Mouse (Mus musculus) ES-E14 (cell line): ENCODE results near the gene Pard6b. TPM values are rescaled to one million over a fixed set of nuclear protein-coding genes. Genes with fewer than 3 reads are reported as not detected.

Source experiments
- DNase-seq: peaks from one replicate; pipeline ENCODE4 v3.0.0-alpha.2; 2013; ENCODE audit warnings: low read depth, low spot score
- H3K27ac ChIP-seq: 2 replicates; pipeline ENCODE4 v1.5.1; 2012; ENCODE audit warnings: low read depth, mild to moderate bottlenecking, low read length, moderate library complexity, mixed read lengths; ENCODE audit not compliant: poor library complexity, insufficient read depth, severe bottlenecking
- H3K36me3 ChIP-seq: 2 replicates; pipeline ENCODE4 v1.6.1; 2012; ENCODE audit warnings: mild to moderate bottlenecking, low read length, moderate library complexity, mixed read lengths; ENCODE audit not compliant: control insufficient read depth, poor library complexity, insufficient read depth, severe bottlenecking
- H3K4me1 ChIP-seq, 2 experiments: fragments of 150-350 bp in 1 of 2; sonication (generic) in 1 of 2; 2 replicates each; pipeline ENCODE4 v1.6.1; 2012; ENCODE audit warnings: low read length in 2 of 2, mild to moderate bottlenecking in 1 of 2, mixed read lengths in 1 of 2; ENCODE audit not compliant: control insufficient read depth in 2 of 2, insufficient read depth in 2 of 2, poor library complexity in 1 of 2
- H3K4me3 ChIP-seq, 2 experiments: fragments of 150-350 bp in 1 of 2; sonication (generic) in 1 of 2; 2 replicates each; pipeline ENCODE4 v1.5.1; 2012; ENCODE audit warnings: low read length in 2 of 2, low read depth in 1 of 2, mild to moderate bottlenecking in 1 of 2, mixed read lengths in 1 of 2; ENCODE audit not compliant: insufficient read depth in 1 of 2, poor library complexity in 1 of 2, severe bottlenecking in 1 of 2
- H3K9ac ChIP-seq: 2 replicates; pipeline ENCODE4 v1.6.1; 2012; ENCODE audit warnings: low read depth, mild to moderate bottlenecking, low read length, mixed read lengths; ENCODE audit not compliant: poor library complexity, insufficient read depth, severe bottlenecking
- H3K9me3 ChIP-seq: fragments of 150-350 bp; sonication (generic); 2 replicates; pipeline ENCODE4 v1.6.1; 2012; ENCODE audit warnings: low read depth, mild to moderate bottlenecking, low read length; ENCODE audit not compliant: control insufficient read depth, insufficient read depth
- CHD2 ChIP-seq: IDR thresholded peaks from 2 replicates; pipeline ENCODE4 v1.6.1; 2014; ENCODE audit warnings: mild to moderate bottlenecking, low read depth, low read length, inconsistent platforms
- HCFC1 ChIP-seq: IDR thresholded peaks from 2 replicates; pipeline ENCODE4 v1.6.1; 2012; ENCODE audit warnings: low read length, inconsistent platforms, borderline replicate concordance; ENCODE audit not compliant: insufficient read depth
- MAFK ChIP-seq: IDR thresholded peaks from 2 replicates; pipeline ENCODE4 v1.6.1; 2014; ENCODE audit warnings: mild to moderate bottlenecking, low read depth, low read length, inconsistent platforms; ENCODE audit not compliant: insufficient read depth
- ZC3H11A ChIP-seq: IDR thresholded peaks from 2 replicates; pipeline ENCODE4 v1.6.1; 2012; ENCODE audit warnings: low read depth, mild to moderate bottlenecking, inconsistent platforms, low read length, borderline replicate concordance
- ZNF384 ChIP-seq: IDR thresholded peaks from 2 replicates; pipeline ENCODE4 v1.6.1; 2012; ENCODE audit warnings: low read depth, low read length, inconsistent platforms
- in situ Hi-C, 2 experiments: fragments of 600-800 bp; cut with MboI; formaldehyde crosslinking; loops; one replicate each; pipeline ENCODE4 v1.15.1; 2025; ENCODE audit warnings: low sequenced_read_pairs in 2 of 2, inconsistent platforms in 1 of 2; ENCODE audit not compliant: unreplicated experiment in 2 of 2
- total RNA-seq: library from RNA; depleted of rRNA; stranded (reverse); fragments of 300-350 nt; gene quantifications from 2 replicates; pipeline ENCODE4 v1.2.3, GENCODE M21; 2012

The Pard6b gene
- total RNA-seq, 1 experiment = 15.3 TPM

DNA sequence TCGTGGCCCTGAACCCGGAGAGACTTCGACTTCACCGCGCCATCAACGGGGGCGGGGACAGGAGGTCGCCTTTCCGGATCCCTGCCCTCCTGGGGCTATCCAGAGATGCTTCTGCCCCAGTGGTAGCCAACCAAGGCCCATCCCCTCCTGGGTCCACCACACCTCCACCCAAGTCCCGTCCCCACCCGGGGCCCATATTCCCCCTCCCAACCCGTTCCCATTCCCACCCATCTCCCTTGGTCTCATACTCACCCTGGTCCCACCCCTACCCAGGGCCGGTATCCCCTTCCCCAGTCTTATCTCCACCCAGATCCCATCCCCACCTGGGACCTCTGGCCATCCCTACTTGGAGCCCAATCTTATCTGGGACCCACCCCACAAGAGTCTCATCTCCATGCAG is 36.7 kb downstream of the Pard6b start:
- in situ Hi-C loops = no loop called here
- no peak for DNase-seq
- H3K4me1 ChIP-seq = peaks cover 6 to 40% of the 10 kb centered on the region in 2 experiments
- H3K9ac ChIP-seq = peak overlapping the region; percentile 92
- H3K9me3 ChIP-seq = no peaks in the 10 kb centered on the region
- TF ChIP-seq ZNF384 (no peak), CHD2 (no peak), MAFK (no peak), ZC3H11A (no peak), HCFC1 (no peak)
- H3K27ac ChIP-seq = peak overlapping the region; percentile 54; the same call in 1 of the 2 replicates
- H3K36me3 ChIP-seq = no peaks in the 10 kb centered on the region
- H3K4me3 ChIP-seq = peak overlapping the region; percentile 57 to 87

DNA sequence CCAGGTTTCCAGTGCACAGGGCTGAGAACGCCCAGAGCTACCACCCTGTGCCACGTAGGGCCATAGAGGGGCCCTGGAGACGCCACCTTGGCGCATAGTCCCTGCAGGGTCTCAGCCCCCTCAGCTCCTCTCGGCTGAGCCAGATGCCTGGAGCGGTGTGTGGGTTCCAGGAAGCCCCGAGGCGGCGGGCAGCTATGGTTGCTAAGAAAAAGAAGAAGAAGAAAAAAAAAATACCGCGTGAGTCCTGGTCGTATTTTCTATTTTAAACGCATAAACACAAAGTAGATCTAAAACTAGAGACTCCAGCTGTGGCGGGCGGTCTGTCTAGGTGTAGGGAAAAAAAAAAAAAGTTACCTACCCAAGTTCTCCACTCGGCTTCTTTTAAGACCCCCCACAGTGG is 37.2 kb downstream of the Pard6b start:
- no peaks in the 10 kb centered on the region for H3K36me3 ChIP-seq
- no peak for DNase-seq
- TF ChIP-seq CHD2 = no peak
- TF ChIP-seq HCFC1 = no peak
- 0 out of 2 replicates have a peak, but pooled peaks have one; percentile 36 for TF ChIP-seq ZNF384
- in situ Hi-C loops = no loop called here
- H3K27ac ChIP-seq = no peak overlapping the region
- peak overlapping the region; percentile 57 to 87 for H3K4me3 ChIP-seq
- H3K9me3 ChIP-seq = no peaks in the 10 kb centered on the region
- H3K9ac ChIP-seq = peak overlapping the region; percentile 92
- peaks cover 6 to 40% of the 10 kb centered on the region in 2 experiments for H3K4me1 ChIP-seq

DNA sequence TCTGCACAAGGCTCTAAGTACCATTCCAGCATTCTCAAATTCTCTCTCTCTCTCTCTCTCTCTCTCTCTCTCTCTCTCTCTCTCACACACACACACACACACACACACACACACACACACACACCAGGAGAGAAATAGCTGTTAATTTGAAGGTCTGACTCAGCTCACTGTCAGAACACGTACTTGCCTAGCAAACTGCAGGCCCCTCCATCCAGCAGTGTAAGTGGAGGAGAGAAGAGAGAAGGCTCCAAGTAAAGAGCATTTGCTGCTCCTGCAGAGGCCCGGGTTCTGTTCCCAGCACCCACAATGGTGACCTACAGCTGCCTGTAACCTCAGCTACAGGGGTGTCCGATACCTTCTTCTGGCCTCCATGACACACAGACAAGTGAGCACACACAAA is 37.7 kb downstream of the Pard6b start:
- no peaks in the 10 kb centered on the region for H3K9me3 ChIP-seq
- H3K4me3 ChIP-seq = peak overlapping the region in 1 of 2 experiments; percentile 18; a peak in 2 of 4 replicates
- TF ChIP-seq ZNF384 = no peak
- TF ChIP-seq MAFK = no peak
- TF ChIP-seq ZC3H11A = no peak
- TF ChIP-seq CHD2 = no peak
- TF ChIP-seq HCFC1 = no peak
- in situ Hi-C loops = no loop called here
- no peak overlapping the region for H3K27ac ChIP-seq
- no peak overlapping the region for H3K9ac ChIP-seq
- peaks cover 6 to 35% of the 10 kb centered on the region in 2 experiments for H3K4me1 ChIP-seq
- DNase-seq = no peak
- no peaks in the 10 kb centered on the region for H3K36me3 ChIP-seq

DNA sequence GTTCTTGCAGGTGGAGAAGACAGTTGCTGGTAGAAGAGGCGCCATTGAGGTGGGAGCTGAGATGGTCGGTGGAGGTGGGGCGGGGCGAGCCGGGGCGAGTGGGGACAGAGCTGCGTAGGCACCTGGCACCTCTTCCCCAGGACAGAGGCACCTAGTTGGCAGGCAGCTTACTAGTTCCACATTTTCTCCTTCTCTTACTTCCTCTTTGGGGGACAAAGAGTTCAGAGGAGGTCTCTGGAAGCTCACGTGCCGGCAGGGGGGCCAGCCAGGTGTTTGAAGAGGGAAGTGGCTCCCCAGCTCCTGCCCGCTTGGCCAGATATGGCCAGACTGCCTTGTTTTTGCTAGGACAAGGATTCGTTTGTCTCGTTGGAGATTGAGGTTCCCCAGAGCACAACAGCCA is 38.3 kb downstream of the Pard6b start:
- Histone ChIP-seq H3K4me3 (no peak overlapping the region), H3K9me3 (no peaks in the 10 kb centered on the region), H3K27ac (no peak overlapping the region), H3K9ac (0 out of 2 replicates have a peak overlapping the region, but pooled peaks have one; percentile 1), H3K36me3 (no peaks in the 10 kb centered on the region), H3K4me1 (peaks cover 4 to 30% of the 10 kb centered on the region in 2 experiments)
- TF ChIP-seq HCFC1 = no peak
- TF ChIP-seq CHD2 = no peak
- no peak for TF ChIP-seq MAFK
- TF ChIP-seq ZNF384 = no peak
- TF ChIP-seq ZC3H11A = no peak
- in situ Hi-C loops = no loop called here
- no peak for DNase-seq

DNA sequence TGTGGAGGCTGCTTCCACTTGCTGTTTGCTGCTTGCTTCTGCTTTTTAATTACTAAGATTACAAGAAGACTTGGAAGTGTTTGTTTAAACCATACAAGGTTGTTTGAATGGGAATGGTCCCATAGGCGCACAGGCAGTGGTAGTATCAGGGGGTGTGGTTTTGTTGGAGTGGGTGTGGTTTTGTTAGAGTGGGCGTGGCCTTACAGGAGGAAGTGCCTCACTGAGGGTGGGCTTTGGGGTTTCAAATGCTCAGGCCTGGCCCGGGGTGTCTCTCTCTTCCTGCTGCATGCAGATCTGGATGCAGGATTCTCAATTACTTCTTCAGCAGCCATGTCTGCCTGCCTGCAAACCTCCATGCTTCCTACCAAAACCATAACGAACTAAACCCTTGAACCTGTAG is 40.1 kb downstream of the Pard6b start:
- in situ Hi-C loops = loop anchor here in 1 of 2 experiments (10.0 kb wide), 1 partner anchor 84 kb away; the partner anchor contains the start of gene Adnp
- no peak for TF ChIP-seq HCFC1
- no peak for TF ChIP-seq CHD2
- TF ChIP-seq ZNF384 = no peak
- no peak for TF ChIP-seq MAFK
- no peak for TF ChIP-seq ZC3H11A
- no peak for DNase-seq
- Histone ChIP-seq H3K4me1 (peaks cover 2 to 29% of the 10 kb centered on the region in 2 experiments; a peak in 3 of 4 replicates), H3K9me3 (no peaks in the 10 kb centered on the region), H3K4me3 (no peak overlapping the region), H3K27ac (no peak overlapping the region), H3K36me3 (no peaks in the 10 kb centered on the region), H3K9ac (no peak overlapping the region)
